Mouse (Mus musculus) liver, embryonic 12.5 days (tissue): ENCODE data around the gene Otud5. TPM values are rescaled to one million over a fixed set of nuclear protein-coding genes. Genes with fewer than 3 reads are reported as not detected.
A peak's percentile ranks its signal among the peaks of the same experiment; 100 is the strongest.
"Not testable (repeated sequence)": the region's sequence is repeated elsewhere in the genome, so short reads cannot be mapped to it uniquely, and the experiment has no call there.

Experiments used
- ATAC-seq: fragments of 200-750 bp; cut with Nextera tagmentation; 2 replicates; pipeline ENCODE4 v1.8.0; 2017; ENCODE audit warnings: moderate number of reproducible peaks, mild to moderate bottlenecking, moderate library complexity
- H3K27ac ChIP-seq: fragments of 300-500 bp; sonication (generic); 2 replicates; pipeline ENCODE4 v1.5.1; 2016; ENCODE audit warnings: mild to moderate bottlenecking
- H3K27me3 ChIP-seq: fragments of 300-500 bp; sonication (generic); replicated peaks from 2 replicates; pipeline ENCODE4 v1.6.1; 2016; ENCODE audit warnings: mild to moderate bottlenecking, moderate library complexity
- H3K36me3 ChIP-seq: fragments of 300-500 bp; sonication (generic); 2 replicates; pipeline ENCODE4 v1.6.1; 2016; ENCODE audit warnings: mild to moderate bottlenecking, moderate library complexity
- H3K4me1 ChIP-seq: fragments of 300-500 bp; sonication (generic); 2 replicates; pipeline ENCODE4 v1.6.1; 2016
- H3K4me2 ChIP-seq: fragments of 300-500 bp; sonication (generic); 2 replicates; pipeline ENCODE4 v1.6.1; 2016; ENCODE audit warnings: mild to moderate bottlenecking, moderate library complexity
- H3K4me3 ChIP-seq: fragments of 300-500 bp; sonication (generic); 2 replicates; pipeline ENCODE4 v1.5.1; 2016; ENCODE audit warnings: mild to moderate bottlenecking, moderate library complexity
- H3K9ac ChIP-seq: fragments of 300-500 bp; sonication (generic); 2 replicates; pipeline ENCODE4 v1.6.1; 2016; ENCODE audit warnings: mild to moderate bottlenecking, moderate library complexity
- H3K9me3 ChIP-seq: fragments of 300-500 bp; sonication (generic); replicated peaks from 2 replicates; pipeline ENCODE4 v1.6.1; 2016; ENCODE audit warnings: mild to moderate bottlenecking, moderate library complexity
- WGBS: fragments of 180-500 bp; shearing (Covaris S2); methylation state at CpG from one replicate; pipeline ENCODE4 v1.1.7; 2016; ENCODE audit not compliant: insufficient replicate concordance; 5-methylcytosine and 5-hydroxymethylcytosine counted together
- polyA plus RNA-seq: library from polyadenylated mRNA; unstranded; fragments of >200 nt; fragmentation: Nextera tagmentation; extraction: Ambion mirVana; gene quantifications from 2 replicates; pipeline ENCODE4 v1.2.1, GENCODE M21; 2016

Gene Otud5
- 57.3 and 60.1 TPM in 2 replicates for polyA plus RNA-seq

- 4% methylated on average over 68 of the region's 74 CpGs for WGBS
Measured at GRCm38 (mm10) chrX:7841163-7842162, at the start of gene Otud5. Otud5 (plus strand) TSS chrX:7841364.

GRCm38 (mm10) chrX:7793361-7793760 is 47.8 kb upstream of the Otud5 start:
- no peak for ATAC-seq
- no peaks in the 10 kb centered on the region for H3K27me3 ChIP-seq
- WGBS: 32% methylated on average over 3 of the region's 3 CpGs

More at GRCm38 (mm10) chrX:7841163-7842162, at the start of gene Otud5:
- ATAC-seq: peak; percentile 92
- peaks cover 64% of the 10 kb centered on the region for H3K4me1 ChIP-seq
- peak within 1 kb of the TSS; percentile 73 for H3K4me2 ChIP-seq
- peak within 1 kb of the TSS; percentile 85 for H3K4me3 ChIP-seq
- H3K36me3 ChIP-seq: peaks cover 22% of the 10 kb centered on the region
- peak within 1 kb of the TSS; percentile 97 for H3K27ac ChIP-seq
- H3K9me3 ChIP-seq: no peaks in the 10 kb centered on the region
- no peaks in the 10 kb centered on the region for H3K27me3 ChIP-seq
- peak within 1 kb of the TSS; percentile 92 for H3K9ac ChIP-seq

GRCm38 (mm10) chrX:7795016-7795415 is 46.1 kb upstream of the Otud5 start:
- H3K9me3 ChIP-seq: no peaks in the 10 kb centered on the region
- H3K36me3 ChIP-seq: peaks cover 36% of the 10 kb centered on the region
- H3K27me3 ChIP-seq: no peaks in the 10 kb centered on the region
- H3K4me2 ChIP-seq: no peak overlapping the region
- H3K27ac ChIP-seq: no peak overlapping the region
- peaks cover 13% of the 10 kb centered on the region for H3K4me1 ChIP-seq
- 43% methylated on average over 7 of the region's 7 CpGs for WGBS
- ATAC-seq: no peak
- H3K4me3 ChIP-seq: no peak overlapping the region
- no peak overlapping the region for H3K9ac ChIP-seq

More at GRCm38 (mm10) chrX:7793361-7793760, 47.8 kb upstream of the Otud5 start:
- no peak overlapping the region for H3K9ac ChIP-seq
- H3K36me3 ChIP-seq: peaks cover 26% of the 10 kb centered on the region
- H3K9me3 ChIP-seq: no peaks in the 10 kb centered on the region
- H3K4me3 ChIP-seq: no peak overlapping the region
- no peak overlapping the region for H3K27ac ChIP-seq
- H3K4me1 ChIP-seq: peaks cover 13% of the 10 kb centered on the region
- no peak overlapping the region for H3K4me2 ChIP-seq

- Histone ChIP-seq H3K36me3 (peaks cover 50% of the 10 kb centered on the region), H3K4me1 (peaks cover 3% of the 10 kb centered on the region; the same call in 1 of the 2 replicates), H3K27me3 (no peaks in the 10 kb centered on the region), H3K4me3 (no peak overlapping the region), H3K9me3 (no peaks in the 10 kb centered on the region), H3K9ac (no peak overlapping the region), H3K4me2 (no peak overlapping the region), H3K27ac (no peak overlapping the region)
- peak; percentile 74 for ATAC-seq
- 49% methylated on average over 3 of the region's 3 CpGs for WGBS
Measured at GRCm38 (mm10) chrX:7797327-7797726, 43.8 kb upstream of the Otud5 start.

- H3K9me3 ChIP-seq, H3K27me3 ChIP-seq, H3K4me2 ChIP-seq, H3K27ac ChIP-seq, ATAC-seq, H3K9ac ChIP-seq, H3K4me3 ChIP-seq, H3K4me1 ChIP-seq: not testable (repeated sequence)
- 56% methylated on average over 2 of the region's 2 CpGs for WGBS
- peaks cover 69% of the 10 kb centered on the region for H3K36me3 ChIP-seq
Measured at GRCm38 (mm10) chrX:7802157-7802556, 39.0 kb upstream of the Otud5 start.

- WGBS: 43% methylated on average over 8 of the region's 8 CpGs
- not testable (repeated sequence) for ATAC-seq, H3K4me3 ChIP-seq
Measured at GRCm38 (mm10) chrX:7815016-7815415, 26.1 kb upstream of the Otud5 start.

GRCm38 (mm10) chrX:7821865-7822779 is 19.0 kb upstream of the Otud5 start, which contains the start of gene Kcnd1:
Kcnd1 (plus strand) TSS chrX:7822289.
- 9% methylated on average over 17 of the region's 24 CpGs for WGBS
- no peak within 1 kb of the TSS for H3K9ac ChIP-seq
- peak within 1 kb of the TSS; percentile 38 for H3K4me3 ChIP-seq
- peaks cover 9% of the 10 kb centered on the region for H3K4me1 ChIP-seq
- H3K27ac ChIP-seq: no peak within 1 kb of the TSS
- H3K27me3 ChIP-seq: no peaks in the 10 kb centered on the region
- peak within 1 kb of the TSS; percentile 66 for H3K4me2 ChIP-seq
- peaks cover 28% of the 10 kb centered on the region for H3K36me3 ChIP-seq
- H3K9me3 ChIP-seq: no peaks in the 10 kb centered on the region
- peak; percentile 27; the same call in 1 of the 2 replicates for ATAC-seq

More at GRCm38 (mm10) chrX:7815016-7815415, 26.1 kb upstream of the Otud5 start:
- H3K27me3 ChIP-seq, H3K9me3 ChIP-seq, H3K4me2 ChIP-seq, H3K4me1 ChIP-seq, H3K27ac ChIP-seq, H3K9ac ChIP-seq: not testable (repeated sequence)
- peaks cover 91% of the 10 kb centered on the region for H3K36me3 ChIP-seq

GRCm38 (mm10) chrX:7837146-7837545 is 4.0 kb upstream of the Otud5 start:
- Histone ChIP-seq H3K9ac (peak overlapping the region; percentile 48), H3K27me3 (no peaks in the 10 kb centered on the region), H3K27ac (peak overlapping the region; percentile 94), H3K4me1 (peaks cover 57% of the 10 kb centered on the region), H3K4me2 (peak overlapping the region; percentile 51), H3K9me3 (no peaks in the 10 kb centered on the region), H3K4me3 (no peak overlapping the region), H3K36me3 (no peaks in the 10 kb centered on the region)
- peak; percentile 70 for ATAC-seq
- WGBS: 38% methylated on average over 1 of the region's 1 CpGs

- Histone ChIP-seq H3K27ac (peak overlapping the region; percentile 79), H3K9ac (peak overlapping the region; percentile 31; the same call in 1 of the 2 replicates), H3K4me3 (peak overlapping the region; percentile 85), H3K9me3 (no peaks in the 10 kb centered on the region), H3K36me3 (peaks cover 21% of the 10 kb centered on the region), H3K27me3 (no peaks in the 10 kb centered on the region), H3K4me1 (peaks cover 64% of the 10 kb centered on the region), H3K4me2 (peak overlapping the region; percentile 73)
- WGBS: 8% methylated on average over 7 of the region's 7 CpGs
- no peak for ATAC-seq
Measured at GRCm38 (mm10) chrX:7840842-7841162, 362 bp upstream of the Otud5 start.

- H3K36me3 ChIP-seq: peaks cover 28% of the 10 kb centered on the region
- peak overlapping the region; percentile 73 for H3K4me2 ChIP-seq
- peak overlapping the region; percentile 97 for H3K27ac ChIP-seq
- peak overlapping the region; percentile 92 for H3K9ac ChIP-seq
- H3K27me3 ChIP-seq: no peaks in the 10 kb centered on the region
- WGBS: 10% methylated on average over 42 of the region's 42 CpGs
- peak overlapping the region; percentile 85 for H3K4me3 ChIP-seq
- no peak for ATAC-seq
- H3K4me1 ChIP-seq: peaks cover 61% of the 10 kb centered on the region
- no peaks in the 10 kb centered on the region for H3K9me3 ChIP-seq
Measured at GRCm38 (mm10) chrX:7842318-7842717, 1.2 kb downstream of the Otud5 start.

- no peak overlapping the region for H3K4me2 ChIP-seq
- H3K36me3 ChIP-seq: peaks cover 73% of the 10 kb centered on the region
- 74% methylated on average over 2 of the region's 2 CpGs for WGBS
Measured at GRCm38 (mm10) chrX:7847845-7848244, 6.7 kb downstream of the Otud5 start.

More at GRCm38 (mm10) chrX:7847845-7848244, 6.7 kb downstream of the Otud5 start:
- Histone ChIP-seq H3K9me3 (no peaks in the 10 kb centered on the region), H3K9ac (no peak overlapping the region), H3K4me3 (no peak overlapping the region), H3K27me3 (no peaks in the 10 kb centered on the region), H3K4me1 (peaks cover 31% of the 10 kb centered on the region), H3K27ac (no peak overlapping the region)
- no peak for ATAC-seq
